Mouse (Mus musculus) forebrain, embryonic 13.5 days (tissue): Measurements from ENCODE around the gene Ybx1. TPM values are rescaled to one million over a fixed set of nuclear protein-coding genes. Genes with fewer than 3 reads are reported as not detected.

ENCODE experiments used
- polyA plus RNA-seq: library from polyadenylated mRNA; unstranded; fragments of >200 nt; fragmentation: Nextera tagmentation; extraction: Ambion mirVana; gene quantifications from 2 replicates; pipeline ENCODE4 v1.2.1, GENCODE M21; 2015

The Ybx1 gene
- polyA plus RNA-seq, 1 experiment from 2014 or later, result 887 TPM

Other genes starting within 250 kb of the Ybx1 start
- 95.4 and 96.2 TPM in 2 replicates for gene Slc2a1, start 185.9 kb downstream of the Ybx1 start, polyA plus RNA-seq
- gene Zfp691, start 120.4 kb downstream of the Ybx1 start, polyA plus RNA-seq, result 9.1 and 9.3 TPM in 2 replicates
- gene Ermap, start 104.6 kb downstream of the Ybx1 start, polyA plus RNA-seq, result 0.87 and 2.1 TPM in 2 replicates
- gene Svbp, start 99.3 kb downstream of the Ybx1 start, polyA plus RNA-seq, result 212 and 215 TPM in 2 replicates
- gene Tmem269, start 76.4 kb downstream of the Ybx1 start, polyA plus RNA-seq, result not detected in 2 replicates
- 28.0 and 30.9 TPM in 2 replicates for gene AU022252, start 61.9 kb downstream of the Ybx1 start, polyA plus RNA-seq
- 7.6 and 8.1 TPM in 2 replicates for gene P3h1, start 61.7 kb downstream of the Ybx1 start, polyA plus RNA-seq
- 0.18 TPM in 2 replicates for gene Cldn19, start 39.2 kb downstream of the Ybx1 start, polyA plus RNA-seq
- 101 and 123 TPM in 2 replicates for gene Ppih, start 25.9 kb upstream of the Ybx1 start, polyA plus RNA-seq
- 12.4 and 12.5 TPM in 2 replicates for gene Ccdc30, start 120.9 kb upstream of the Ybx1 start, polyA plus RNA-seq
- 15.4 and 17.9 TPM in 2 replicates for gene Ppcs, start 127.8 kb upstream of the Ybx1 start, polyA plus RNA-seq
- 0.26 and 0.35 TPM in 2 replicates for gene Zmynd12, start 128.2 kb upstream of the Ybx1 start, polyA plus RNA-seq
- gene Rimkla, start 198.0 kb upstream of the Ybx1 start, polyA plus RNA-seq, result 12.2 and 12.6 TPM in 2 replicates
- gene Foxj3, start 242.4 kb upstream of the Ybx1 start, polyA plus RNA-seq, result 23.8 and 25.4 TPM in 2 replicates
- gene Frg2f1, start 244.9 kb upstream of the Ybx1 start, polyA plus RNA-seq, result 4.8 TPM in 2 replicates